Mouse (Mus musculus) thymus, postnatal 25 days (tissue): ENCODE measurements around the gene Szrd1.

Experiments used
- DNase-seq: peaks from one replicate; pipeline ENCODE4 v3.0.0; 2022

The Szrd1 gene

DNA sequence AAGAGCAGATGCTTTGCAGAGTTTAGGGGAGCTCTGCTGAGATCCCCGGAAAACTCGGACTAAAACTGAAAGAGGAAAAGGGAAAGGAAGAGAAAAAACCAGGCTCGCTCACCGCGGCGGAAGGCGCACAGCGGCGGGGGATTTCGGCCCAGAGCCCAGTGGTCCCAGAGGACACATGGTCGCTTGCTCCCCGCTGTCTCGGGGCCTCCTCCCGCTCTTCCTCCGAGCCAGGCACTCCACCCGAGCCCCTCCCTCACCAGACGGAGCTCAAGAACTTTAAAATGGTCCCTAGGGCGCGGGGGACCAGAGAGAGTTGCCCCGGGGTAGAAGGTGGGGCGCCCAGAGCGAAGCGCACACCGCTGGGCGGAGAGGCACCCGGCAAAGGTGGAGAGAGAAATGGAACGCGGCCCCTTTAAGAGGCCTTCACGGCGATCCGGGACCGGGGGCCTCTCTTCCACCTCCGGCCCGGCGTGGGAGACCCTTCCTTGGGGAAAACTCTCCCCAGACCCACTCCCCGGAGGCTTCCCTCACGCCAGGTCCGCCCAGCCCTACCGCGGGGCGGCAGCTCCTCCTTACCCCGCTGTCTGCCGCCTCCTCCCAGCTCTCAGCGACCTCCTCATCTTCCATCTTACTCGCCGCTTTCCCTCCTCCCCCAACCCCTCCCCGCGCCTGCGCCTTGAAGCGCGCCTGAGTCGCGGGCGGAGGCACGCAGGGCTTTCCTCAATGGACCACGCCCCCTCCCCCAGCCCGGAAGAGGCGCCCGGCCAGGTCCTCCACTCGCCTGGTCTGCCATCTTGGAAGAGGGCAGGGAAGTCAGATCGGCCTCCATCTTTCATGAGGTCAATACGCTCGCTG lies at the start of gene Szrd1:
TSS of gene Szrd1 (minus strand) at position 660 of the 855 bp plus-strand sequence.
- peak; percentile 99 for DNase-seq

DNA sequence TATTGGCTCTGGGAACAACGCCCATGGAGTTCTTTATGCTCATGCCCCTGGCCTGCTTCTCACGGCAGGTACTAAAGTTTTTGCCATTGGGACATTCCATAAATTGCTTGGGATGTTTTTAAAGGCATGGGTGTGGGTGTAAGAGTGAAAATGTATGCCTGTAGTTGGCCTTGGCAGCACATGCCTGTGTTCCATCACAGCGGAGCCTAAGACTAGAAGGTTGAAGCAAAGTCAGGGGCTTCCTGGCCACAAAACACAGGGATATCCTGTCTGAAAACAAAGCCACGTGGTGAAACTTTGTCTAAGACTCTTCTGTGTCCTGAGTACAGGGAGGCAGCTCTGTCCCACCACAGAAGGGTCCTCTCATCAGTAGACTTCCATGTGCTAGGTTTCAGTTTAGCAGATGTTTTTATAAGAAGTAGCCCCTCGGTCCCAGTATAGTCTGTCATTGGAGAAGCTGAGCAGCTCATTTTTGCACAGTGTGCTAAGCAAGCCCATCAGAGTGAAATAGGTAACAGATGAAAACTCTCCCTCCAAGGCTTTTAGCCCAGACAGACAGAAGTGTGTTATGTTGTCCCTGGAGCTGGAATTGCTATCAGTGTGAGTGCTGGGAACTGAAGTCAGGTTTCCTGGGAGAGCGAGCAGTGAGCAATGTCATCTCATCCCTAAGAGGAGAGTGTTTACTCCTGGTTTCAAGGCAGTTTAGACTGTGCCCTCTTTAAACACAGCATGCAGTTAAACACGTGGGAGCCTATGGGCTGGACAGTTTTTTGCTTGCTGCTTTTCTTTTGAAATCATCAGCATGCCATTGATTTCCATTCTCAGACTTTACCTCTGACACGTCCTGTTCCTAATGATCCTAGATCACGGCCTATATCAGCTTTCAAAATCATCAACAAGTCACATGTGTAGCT lies 47.6 kb upstream of the Szrd1 start:
- DNase-seq: no peak

DNA sequence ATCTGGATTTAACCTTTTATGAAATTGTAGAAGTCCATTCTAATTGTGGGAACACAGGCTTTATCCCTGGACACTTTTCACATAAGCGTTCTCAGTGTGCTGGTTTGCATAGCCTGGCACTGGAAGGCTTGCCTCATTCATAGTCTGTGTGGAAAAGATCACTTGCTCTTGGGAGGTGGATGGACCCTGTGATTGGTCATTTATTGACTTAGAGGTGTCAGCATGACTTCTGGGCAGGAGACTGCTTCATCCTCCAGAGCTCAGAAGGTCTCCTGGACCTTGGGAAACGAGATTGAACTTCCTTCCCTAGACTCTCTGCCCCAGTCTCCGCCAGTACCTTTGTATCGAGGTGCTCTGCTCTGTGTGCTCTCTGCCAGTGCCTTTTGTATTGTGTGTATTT lies 44.9 kb upstream of the Szrd1 start:
- no peak for DNase-seq

DNA sequence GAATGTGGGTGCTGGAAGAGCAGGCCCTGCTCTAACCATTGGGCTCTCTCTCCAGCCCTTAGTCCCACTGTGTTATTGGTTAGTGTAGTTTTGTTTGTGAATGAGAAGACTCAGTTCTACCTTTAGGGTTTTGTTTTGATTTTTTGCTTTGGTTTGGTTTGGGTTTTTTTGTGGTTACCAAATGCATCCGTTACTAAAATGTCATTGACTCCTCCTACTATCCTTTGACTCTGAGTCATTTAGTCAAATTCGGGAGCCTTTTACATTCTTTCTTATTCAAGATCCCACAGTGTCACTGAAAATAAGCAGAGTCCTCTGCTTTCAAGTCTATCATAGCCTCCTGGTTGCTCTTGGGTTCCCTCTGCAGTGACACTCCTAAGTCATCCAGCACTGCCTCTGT lies 44.4 kb upstream of the Szrd1 start:
- DNase-seq: no peak

DNA sequence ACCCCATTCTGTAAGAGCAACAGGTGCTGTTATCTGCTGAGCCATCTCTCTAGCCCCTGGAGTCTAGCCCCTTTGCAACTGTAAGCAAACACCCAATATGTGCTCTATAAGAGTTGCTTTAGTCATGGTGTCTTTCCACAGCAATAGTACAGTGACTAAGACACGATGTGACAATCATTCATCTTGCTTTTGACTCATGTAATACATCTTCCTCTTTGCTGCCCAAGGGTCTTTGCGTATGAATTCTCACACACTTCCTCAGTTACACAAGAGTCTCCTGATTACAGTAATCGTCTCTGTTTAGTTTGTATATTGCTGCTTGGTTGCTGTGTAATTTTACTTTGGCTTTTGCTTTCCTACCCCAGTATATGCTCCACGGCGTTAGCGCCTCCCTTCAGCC lies 42.4 kb upstream of the Szrd1 start:
- DNase-seq: no peak

DNA sequence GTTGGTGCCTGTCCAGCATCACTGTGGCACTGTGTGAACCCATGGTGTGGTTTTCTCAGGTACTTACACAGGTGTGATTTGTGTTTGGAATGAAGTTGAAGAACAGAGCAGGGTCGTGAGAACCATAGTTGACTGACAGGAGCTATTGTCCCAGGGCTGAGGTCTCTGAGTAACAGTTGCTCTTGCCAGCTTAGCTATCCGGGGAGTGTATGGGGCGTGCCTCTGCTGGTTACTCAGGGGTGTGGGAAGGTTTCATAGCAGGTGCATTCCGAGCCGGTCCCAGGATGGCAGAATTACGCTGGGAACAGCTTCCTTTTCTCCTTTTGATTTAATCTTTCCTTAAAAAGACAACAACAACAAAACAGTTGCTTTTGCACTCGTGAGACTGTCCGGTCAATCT lies 41.3 kb upstream of the Szrd1 start:
- no peak for DNase-seq

DNA sequence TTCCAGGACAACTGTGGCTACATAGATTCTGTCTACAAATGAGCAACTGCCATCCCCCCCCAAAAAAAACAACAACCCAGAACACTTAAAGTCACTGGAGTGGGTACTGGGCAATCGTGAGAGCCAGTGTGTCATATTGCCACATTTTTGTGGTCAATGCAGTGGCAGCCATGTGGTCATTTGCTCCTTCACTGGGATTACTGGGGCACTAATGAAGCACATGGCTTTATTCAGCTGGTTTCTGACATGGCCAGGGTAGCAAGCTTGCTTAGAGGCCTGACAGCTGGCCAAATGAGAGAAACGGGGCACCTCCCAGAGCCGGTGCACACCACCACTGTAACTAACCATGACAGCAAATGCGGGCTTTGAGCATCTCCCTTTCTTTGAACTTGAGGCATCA lies 38.9 kb upstream of the Szrd1 start:
- no peak for DNase-seq

DNA sequence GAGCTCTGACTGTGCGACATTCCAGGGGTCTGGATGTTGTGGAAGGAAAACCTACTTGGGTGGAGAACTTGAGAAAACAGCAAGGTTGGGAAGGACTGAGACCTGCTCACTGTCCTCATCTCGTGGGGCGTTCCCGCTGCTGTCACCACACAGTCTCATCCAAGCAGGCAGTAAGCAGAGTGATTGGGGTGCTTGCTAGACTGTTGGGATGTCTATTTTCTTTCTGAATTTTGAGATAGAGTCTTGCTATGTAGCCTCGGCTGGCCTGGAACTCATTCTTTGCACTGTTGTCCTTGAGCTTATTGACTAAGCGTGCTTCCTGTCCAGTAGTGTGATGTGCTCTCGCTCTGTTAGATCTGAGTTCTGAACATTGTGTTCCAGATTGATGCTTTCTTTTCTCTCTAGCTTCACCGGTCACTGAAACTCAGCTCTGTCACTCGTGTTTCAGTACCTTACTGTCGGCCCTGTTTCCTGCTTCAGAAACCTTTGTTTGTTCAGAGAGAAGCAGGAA lies 36.8 kb upstream of the Szrd1 start:
- DNase-seq: no peak

DNA sequence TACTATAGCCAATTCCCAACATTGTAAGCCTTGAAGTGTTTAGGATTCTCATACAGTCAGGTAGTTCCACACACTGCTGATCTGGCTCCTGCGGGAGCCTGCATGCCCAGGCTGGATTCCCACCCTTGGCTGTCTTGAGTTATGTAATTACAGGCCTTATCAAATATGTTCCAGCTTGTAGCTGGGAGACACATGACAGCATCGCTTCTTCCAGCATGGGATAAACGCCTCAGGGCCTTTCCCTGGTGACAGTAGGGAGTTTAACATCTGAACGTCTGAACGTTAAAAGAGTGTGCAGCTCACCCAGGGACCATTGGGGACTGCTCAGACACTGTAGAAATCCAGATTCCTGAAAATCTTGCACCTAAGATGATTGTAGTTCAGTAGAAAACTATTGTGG lies 36.2 kb upstream of the Szrd1 start:
- DNase-seq: no peak

DNA sequence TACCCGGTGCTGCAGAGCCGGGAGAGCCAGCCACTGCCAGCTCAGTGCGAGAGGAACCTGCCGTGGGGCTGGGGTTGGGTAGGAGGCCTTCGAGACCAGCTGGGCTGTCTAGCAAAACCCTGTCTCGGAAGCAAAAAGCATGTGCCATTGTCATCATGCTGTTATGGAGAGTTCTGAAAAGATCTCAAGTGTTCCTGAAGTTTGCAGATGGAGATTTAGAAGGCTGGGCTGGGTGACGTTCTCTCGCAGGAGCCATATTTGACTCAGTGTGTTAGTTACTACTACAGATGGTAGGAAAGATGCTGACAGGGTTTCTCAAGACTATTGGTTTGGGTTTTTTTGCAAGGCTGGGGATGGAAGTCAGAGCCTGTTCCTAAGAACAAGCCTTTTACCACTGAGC lies 32.5 kb upstream of the Szrd1 start:
- no peak for DNase-seq

DNA sequence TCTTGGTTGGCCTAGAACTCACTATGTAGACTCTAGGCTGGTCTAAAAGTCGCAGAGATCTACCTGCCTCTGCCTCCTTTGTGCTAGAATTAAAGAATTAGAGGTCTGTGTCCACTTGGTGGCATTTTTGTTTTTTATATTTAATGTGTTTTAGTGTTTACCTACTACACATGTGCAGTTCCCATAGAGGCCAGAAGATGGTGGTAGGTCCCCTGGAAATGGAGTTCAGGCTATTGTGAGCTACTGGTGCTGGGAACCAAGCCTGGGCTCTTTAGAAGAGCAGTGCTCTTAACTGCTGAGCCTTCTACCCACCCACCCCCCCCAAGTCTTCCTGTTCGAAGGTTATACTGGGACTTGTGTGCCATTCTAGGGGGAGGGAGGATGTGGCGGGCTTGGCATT lies 27.6 kb upstream of the Szrd1 start:
- no peak for DNase-seq

DNA sequence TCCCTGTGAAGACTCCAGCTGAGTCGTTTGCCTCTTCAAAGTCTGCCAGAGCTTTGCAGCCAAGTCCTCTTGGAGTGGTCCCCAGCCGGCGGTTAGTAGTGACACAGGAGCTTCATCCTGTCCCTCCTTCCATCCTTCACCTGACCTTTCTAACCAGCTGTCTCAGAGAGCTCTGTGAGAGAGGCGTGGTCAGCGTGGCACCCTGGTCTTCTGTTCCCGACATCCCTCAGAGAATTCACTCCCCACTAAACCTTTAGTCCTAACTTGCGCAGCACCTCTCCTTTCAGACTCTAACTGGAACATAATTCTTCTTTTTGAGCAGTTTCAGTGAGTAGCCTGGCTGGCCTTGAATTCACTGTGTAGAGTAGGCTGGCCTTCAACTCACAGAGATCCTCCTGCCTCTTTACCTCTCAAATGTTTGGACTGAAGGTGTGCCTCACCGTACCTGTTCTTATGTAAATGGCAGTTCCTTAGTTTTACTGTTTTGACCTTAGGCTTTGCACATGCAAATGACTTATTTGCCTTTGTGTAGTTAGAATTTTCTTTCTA lies 26.2 kb upstream of the Szrd1 start:
- DNase-seq: no peak

DNA sequence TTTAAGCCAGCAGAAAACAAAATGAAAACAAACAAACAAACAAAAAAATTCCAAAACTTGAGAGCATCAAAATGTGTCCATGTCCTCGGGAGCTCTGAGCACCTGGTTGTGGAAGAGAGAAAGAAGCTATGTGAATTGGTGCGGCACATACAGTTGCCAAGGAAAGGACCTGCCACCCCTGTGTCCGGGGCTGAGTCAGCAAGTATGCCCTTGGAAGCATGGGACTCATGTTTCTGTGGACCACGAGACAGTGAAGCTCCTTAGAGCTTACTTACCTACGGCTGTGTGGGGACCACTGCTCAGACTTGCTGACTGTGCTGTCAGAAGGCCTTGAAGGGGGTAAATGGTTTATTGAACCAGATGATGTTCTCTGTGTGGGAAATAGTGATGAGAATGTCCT lies 24.2 kb upstream of the Szrd1 start:
- DNase-seq: no peak

DNA sequence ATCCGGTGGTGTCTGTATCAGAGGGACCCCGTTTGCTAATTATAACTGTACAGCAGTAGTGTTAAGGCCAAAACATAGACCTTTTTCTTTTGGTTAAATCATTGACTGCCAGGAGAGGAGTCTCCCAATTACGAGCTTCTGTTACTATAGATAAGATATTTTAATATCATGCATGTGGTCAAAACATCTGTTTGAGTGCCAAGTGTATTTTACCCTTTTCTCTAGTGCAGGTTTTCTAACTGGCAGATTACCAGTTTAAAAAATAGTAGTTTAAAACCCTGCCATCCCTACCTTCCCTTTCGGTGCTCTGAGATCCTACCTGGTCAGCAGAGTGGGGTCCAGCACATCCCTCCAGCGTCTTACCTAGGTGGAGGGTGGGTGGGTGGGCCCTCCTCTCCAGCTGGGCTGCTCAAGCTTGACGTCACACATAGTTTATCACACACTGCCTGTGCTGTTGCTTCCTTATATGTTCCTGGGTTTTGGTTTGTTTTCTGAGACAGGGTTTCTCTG lies 22.2 kb upstream of the Szrd1 start:
- DNase-seq: no peak

DNA sequence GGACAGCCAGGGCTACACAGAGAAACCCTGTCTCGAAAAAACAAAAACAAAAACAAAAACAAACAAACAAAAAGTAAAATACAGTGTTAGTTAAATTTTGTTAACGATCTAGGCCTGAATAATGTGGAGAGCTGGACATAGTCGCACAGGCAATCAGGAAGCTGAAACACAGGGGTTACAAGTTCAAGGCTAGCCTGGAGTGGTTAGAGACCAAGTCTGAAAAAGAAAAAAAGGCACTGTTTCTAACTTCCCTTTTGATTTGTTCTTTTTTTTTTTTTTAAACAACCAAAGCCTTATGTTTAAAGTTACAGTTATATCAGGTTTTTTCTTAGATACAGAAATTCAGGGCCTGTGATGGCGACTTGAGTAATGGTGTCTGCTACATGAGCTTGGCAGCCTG lies 20.6 kb upstream of the Szrd1 start:
- no peak for DNase-seq

DNA sequence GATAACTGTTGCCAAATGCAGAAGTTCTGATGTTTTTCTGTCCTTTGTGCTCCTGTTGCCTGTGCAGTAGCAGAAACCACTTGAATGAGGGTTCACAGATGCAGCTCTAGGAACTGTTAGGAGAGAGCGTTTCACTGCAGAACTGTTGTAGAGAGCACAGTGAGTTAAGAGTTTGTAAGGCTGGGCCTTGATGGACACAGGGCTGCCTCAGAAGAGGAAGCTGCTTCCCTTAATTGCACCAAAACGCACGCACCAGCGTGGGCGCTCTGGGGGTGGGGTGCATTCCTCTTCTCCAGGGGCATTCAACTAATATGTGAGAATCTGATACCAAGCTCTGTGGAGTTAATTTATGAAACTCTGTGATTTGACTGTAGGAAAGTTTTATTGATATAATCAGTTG lies 20.1 kb upstream of the Szrd1 start:
- no peak for DNase-seq

DNA sequence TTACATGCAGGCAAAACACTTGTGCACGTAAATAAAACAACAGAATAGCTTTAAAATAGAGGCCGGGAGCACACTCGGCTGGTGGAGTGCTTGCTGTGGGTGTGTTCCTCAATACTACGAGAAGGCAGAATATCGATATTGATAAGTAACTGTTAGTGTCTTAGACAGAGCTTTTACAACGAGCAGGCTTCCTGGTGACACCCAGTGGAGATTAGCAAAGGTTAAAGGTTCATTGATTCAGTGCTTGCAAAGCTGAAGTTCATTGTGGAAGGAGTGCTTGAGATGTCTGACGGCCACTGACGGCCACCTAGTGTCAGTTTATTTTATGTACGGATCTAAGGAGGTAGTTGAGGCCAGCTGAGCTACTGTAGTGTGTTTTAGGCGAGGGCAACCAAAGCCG lies 19.5 kb upstream of the Szrd1 start:
- no peak for DNase-seq

DNA sequence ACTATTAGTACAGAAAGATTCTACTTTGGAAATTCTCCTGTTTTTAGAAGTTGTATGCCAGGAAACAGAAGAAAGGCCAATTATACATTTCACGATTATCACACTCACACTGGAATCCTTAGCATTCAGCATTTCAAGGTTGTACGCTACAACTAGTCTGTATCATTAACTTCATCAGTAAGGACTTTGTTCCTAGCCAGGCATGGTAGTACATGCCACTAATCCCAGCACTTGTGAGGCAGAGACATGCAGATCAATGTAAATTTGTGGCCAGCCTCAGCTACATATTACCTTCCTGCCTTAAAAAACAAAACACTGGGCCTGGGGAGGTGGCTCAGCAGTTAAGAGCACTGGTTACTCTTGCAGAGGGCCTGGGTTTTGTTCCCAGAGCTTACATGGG lies 19.0 kb upstream of the Szrd1 start:
- no peak for DNase-seq

DNA sequence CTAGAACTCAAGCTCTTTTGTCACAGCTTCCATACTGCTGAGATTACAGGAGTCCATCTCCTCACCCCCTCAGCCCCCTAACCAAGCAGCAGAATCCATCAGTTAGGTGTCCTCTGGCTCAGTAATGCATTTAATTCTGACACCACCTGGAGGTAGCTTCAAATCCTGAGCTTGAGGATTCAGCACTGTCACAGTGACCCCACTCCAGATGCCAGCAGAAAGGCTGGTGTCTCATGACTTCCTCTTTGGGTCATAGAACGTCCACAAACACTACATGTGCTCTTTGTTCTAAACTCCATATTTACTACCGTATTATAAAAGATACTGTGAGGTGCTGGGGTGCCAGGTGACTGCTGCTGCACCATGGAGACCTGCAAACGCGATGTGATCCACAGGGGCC lies 17.9 kb upstream of the Szrd1 start:
- DNase-seq: no peak

DNA sequence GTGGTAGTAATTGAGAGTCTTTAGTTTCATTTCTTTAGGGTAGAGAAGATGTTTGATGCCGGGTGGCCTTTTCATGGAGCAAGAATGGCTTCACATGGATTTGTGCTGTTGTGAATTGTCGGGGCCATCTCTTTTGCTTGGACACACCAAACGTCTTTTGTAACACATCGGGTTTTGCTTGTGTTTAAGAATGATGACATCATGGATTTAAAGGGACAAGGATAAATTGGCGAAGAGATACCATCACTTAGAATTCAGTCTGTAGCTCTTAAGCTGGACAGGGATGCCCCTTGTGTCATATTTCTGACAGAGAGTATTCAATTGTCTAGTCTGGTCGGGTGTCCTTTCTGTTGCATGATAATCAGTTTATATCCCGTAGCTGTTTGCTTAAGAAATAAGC lies 9.5 kb upstream of the Szrd1 start:
- DNase-seq: no peak

DNA sequence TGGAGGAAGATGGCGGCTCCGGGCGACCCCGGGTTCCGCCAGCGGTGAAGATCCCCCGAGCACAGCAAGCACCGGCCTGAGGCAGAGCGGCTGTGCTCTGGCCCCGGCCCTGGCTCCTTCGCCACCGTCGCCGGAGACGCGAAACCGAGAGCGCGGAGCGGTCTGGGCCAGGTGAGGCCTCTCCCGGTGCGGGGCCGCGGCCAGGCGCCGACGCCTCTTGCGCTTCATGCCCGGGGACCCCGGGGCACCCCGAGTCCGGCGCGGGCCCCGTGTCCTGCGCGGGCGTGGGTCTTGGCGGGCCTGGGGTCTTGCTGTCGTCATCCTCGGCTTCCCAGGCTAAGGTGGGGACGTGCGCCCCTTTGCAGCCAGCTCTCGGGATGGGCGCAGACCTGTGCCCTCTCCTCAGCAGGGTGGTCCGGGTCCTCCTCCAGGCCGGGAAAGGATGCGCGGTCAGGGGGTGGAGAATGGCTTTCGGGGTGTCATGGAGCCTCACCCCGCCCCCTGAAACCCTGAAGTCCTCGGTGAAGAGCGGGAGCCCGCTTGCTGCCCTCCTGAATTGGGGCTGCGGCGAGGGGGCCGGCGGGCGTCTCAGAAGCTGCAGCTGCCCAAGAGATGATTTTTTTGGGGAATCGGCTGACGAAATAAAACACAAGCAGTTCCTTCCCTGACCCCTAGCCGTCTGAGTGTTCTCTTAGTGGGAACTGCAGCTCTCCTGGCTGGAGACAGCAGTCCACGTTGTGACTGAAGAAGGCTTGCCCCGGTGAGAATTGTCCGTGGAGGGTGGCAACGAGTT lies 8.6 kb upstream of the Szrd1 start:
- peak; percentile 63 for DNase-seq
